Mouse (Mus musculus) large intestine, adult 2 months (tissue): ENCODE data around the gene Gm12216. TPM values are rescaled to one million over a fixed set of nuclear protein-coding genes. Genes with fewer than 3 reads are reported as not detected.
"Not testable (repeated sequence)": the region's sequence is repeated elsewhere in the genome, so short reads cannot be mapped to it uniquely, and the experiment has no call there.

Experiments used
- DNase-seq: peaks from one replicate; pipeline ENCODE4 v3.0.0-alpha.2; 2012; ENCODE audit warnings: low read depth, low spot score
- WGBS: fragments of 180-500 bp; shearing (Covaris S2); methylation state at CpG from one replicate; pipeline ENCODE4 v1.1.7; 2018; 5-methylcytosine and 5-hydroxymethylcytosine counted together
- polyA plus RNA-seq: library from polyadenylated mRNA; depleted of rRNA; stranded (reverse); fragments of >200 nt; gene quantifications from 2 replicates; pipeline ENCODE4 v1.2.3, GENCODE M21; 2012

Gene Gm12216
- polyA plus RNA-seq, 1 experiment: 15.6 TPM

DNA sequence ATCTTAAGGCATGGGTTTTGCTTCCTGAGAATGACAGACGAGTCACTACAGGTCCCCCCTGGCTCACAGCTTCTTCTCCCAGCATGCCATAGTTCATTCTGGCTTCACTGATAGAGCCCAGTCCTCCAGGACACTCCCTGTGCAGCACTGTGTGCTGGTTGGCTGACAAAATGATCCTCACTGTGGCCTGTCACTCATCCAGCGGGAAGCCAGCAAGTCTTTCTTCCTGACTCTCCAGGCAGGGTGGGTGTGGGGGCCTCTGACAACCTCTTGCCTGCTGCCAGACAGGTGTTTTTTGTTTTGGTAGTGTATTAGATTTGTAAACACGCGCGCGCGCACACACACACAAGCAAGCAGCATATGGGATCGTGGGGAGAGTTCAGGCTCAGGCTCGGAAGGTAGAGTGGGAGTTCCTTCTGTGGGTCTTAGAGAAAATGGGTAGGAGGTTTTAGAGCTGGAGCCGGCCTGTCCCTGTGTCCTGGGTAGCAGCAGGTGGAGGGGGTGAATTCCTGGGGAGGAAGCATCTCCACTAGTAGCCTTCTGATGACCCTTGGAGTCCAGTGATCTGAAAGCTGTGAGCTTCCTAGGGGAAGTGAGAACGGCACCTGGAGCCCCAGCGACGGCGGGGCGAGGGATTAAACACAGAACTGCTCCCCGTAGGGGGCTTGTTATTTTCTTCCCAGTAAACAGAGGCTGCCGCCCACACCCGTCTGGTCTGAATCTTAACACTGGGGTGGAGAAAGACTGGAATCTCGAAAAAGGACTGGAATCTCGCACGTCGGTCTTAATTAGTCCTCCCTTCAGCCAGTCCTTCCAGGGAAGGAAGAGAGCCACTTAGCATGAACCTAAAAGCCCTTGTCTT lies 99.3 kb downstream of the Gm12216 start:
- 59% methylated on average over 22 of the region's 22 CpGs for WGBS
- DNase-seq: no peak

GRCm38 (mm10) chr11:53758791-53759351 lies 100.2 kb downstream of the Gm12216 start:
- 17% methylated on average over 6 of the region's 6 CpGs for WGBS
- DNase-seq: no peak

GRCm38 (mm10) chr11:53758033-53758432 lies 101.0 kb downstream of the Gm12216 start:
- not testable (repeated sequence) for DNase-seq
- WGBS: 68% methylated on average over 9 of the region's 9 CpGs

GRCm38 (mm10) chr11:53757612-53758011 lies 101.4 kb downstream of the Gm12216 start:
- WGBS: 33% methylated on average over 4 of the region's 4 CpGs
- peak; percentile 81 for DNase-seq

DNA sequence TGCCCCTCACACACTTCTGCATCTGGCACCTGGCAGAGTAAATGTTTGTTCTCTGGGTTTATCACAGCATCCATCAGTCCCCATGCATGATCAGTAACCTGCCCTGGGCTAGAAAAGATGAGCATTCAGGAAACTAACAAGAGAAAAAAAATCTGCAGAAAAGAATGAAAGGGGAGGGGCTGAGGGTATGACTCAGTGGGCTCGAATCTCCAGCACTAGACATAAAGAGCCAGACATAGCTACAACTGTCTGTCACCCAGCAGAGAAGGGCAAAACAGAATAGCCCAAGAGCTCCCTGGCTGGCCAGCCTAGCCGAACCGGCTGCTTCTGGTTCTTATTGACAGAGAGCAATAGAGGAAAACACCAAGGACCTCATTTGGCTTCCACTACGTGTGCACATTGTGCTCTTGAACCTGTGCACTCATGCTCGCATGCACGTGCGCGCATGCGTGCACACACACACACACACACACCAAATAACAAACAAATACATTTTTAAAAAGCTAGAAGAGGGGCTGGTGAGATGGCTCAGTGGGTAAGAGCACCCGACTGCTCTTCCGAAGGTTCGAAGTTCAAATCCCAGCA lies 104.0 kb downstream of the Gm12216 start:
- no peak for DNase-seq
- 74% methylated on average over 12 of the region's 12 CpGs for WGBS

- no peak for DNase-seq
Observed at GRCm38 (mm10) chr11:53749716-53750352, 109.2 kb downstream of the Gm12216 start.

GRCm38 (mm10) chr11:53749306-53749705 lies 109.8 kb downstream of the Gm12216 start:
- no peak for DNase-seq
- 81% methylated on average over 4 of the region's 4 CpGs for WGBS

More at GRCm38 (mm10) chr11:53749716-53750352, 109.2 kb downstream of the Gm12216 start:
- 76% methylated on average over 5 of the region's 5 CpGs for WGBS

DNA sequence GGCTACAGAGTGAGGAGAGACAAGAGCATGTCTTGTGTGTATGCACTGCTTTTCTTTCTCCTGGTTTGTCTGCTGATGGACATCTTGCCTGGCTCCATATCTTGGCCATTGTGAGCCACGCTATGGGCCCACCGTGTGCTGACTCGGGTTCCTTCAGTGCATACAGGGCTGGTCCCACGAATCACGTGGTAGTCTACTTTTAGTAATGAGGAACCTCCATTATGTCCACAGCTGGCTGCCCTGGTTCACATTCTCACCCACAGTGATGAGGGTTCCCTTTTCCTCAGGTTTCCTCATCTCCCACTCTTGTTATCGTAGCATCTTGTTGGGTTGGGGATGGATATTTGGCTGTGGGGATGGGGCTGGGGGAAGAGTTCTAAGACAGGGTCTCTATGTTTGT lies 110.4 kb downstream of the Gm12216 start:
- 83% methylated on average over 6 of the region's 6 CpGs for WGBS
- no peak for DNase-seq

DNA sequence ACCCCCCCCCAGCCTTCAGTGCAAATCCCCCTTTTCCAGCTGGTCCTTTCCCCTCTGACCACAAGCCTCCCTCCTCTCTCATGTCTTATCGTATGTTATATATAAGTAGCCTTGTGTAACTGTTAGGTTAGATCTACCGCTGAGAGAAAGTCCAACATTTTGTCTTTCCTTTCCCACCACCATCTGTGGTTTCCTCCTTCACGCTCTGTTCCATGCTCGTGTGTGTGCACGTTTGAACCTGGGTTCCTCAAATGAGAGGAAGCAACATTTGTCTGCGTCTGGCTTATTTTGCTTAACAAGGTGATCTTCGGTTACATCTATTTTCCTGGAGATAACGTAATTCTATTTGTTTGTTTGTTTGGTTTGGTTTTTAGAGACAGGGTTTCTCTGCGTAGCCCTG lies 111.1 kb downstream of the Gm12216 start:
- 85% methylated on average over 9 of the region's 9 CpGs for WGBS

DNA sequence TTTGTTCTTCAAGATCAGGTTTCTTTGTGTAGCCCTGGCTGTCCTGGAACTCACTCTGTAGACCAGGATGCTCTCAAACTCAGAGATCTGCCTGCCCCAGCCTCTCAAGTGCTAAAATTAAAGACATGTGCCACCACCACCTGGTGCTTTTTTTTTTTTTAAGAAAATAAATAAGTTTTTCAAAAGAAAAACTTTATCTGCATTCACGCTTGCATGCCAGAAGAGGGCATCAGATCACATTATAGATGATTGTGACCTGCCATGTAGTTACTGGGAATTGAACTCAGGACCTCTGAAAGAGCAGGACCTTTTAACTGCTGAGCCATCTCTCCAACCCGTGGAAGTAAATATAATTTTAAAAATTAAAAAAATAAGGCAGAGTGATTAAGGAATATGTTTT lies 113.8 kb downstream of the Gm12216 start:
- WGBS: 87% methylated on average over 2 of the region's 2 CpGs

More for the DNA sequence above, 111.1 kb downstream of the Gm12216 start:
- DNase-seq: no peak

GRCm38 (mm10) chr11:53742353-53742752 lies 116.7 kb downstream of the Gm12216 start:
- 50% methylated on average over 5 of the region's 5 CpGs for WGBS
- no peak for DNase-seq

More for the DNA sequence above, 113.8 kb downstream of the Gm12216 start:
- no peak for DNase-seq

GRCm38 (mm10) chr11:53737573-53737946 lies 121.5 kb downstream of the Gm12216 start:
- 17% methylated on average over 6 of the region's 6 CpGs for WGBS
- DNase-seq: no peak

DNA sequence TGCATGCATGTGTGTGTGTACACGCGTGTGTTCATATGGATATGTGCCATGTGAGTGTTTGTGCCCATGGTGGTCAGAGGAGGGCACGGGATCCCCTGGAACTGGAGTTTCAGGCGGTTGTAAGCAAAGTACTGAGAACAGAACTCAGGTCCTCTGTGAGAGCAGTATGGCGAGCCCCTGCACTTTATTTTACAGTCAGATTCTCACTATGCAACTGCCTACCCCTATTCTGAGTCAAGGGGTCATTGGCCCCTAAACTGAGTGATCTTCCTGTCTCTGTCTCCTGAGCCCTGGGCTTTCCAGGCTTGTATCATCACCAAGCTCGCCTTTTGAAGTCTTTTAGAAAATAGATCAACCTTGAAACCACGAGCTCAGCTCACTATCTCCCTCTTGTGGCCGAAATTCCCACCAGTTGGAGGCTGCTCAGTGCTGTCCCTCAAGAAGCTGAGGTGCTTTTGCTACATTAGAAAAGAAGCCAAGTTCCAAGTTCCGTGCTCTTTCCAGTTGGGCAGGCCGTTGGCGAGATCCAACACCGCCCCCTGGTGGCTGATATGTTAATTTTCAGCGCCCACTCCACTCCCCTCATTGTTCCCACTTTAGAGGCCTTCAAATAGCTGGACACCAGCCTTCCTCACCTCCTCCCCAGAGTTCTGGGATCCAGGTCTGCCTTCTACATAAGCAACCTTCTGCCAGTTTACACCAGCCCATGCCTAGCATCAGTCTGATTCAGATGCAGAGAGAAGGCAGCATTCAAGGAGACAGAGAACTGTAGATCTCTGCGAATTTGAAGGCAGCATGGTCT lies 122.1 kb downstream of the Gm12216 start:
- WGBS: 47% methylated on average over 14 of the region's 14 CpGs
- DNase-seq: peak; percentile 66

- DNase-seq: no peak
- WGBS: 19% methylated on average over 17 of the region's 17 CpGs
Observed at GRCm38 (mm10) chr11:53735682-53736245, 123.3 kb downstream of the Gm12216 start.

- 65% methylated on average over 18 of the region's 18 CpGs for WGBS
- no peak for DNase-seq
Observed at GRCm38 (mm10) chr11:53734970-53735681, 123.9 kb downstream of the Gm12216 start.

DNA sequence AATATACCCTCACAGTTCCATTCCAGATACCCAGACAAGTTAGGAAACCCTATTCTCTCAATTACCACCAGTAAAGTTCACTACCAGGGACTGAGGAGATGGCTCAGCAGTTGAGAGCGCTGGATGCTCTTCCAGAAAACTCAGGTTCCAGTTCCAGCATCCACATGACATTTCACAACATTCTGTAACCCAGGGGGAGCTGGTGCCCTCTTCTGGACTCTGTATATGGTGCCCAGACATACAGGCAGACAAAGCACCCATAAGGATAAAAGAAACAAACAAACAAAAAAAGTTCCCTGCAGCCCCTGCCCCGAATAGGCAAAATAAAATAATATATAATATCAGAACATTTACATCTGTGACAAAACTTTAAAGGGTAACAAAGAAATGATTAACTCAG lies 124.6 kb downstream of the Gm12216 start:
- WGBS: 85% methylated on average over 2 of the region's 2 CpGs
- DNase-seq: no peak

DNA sequence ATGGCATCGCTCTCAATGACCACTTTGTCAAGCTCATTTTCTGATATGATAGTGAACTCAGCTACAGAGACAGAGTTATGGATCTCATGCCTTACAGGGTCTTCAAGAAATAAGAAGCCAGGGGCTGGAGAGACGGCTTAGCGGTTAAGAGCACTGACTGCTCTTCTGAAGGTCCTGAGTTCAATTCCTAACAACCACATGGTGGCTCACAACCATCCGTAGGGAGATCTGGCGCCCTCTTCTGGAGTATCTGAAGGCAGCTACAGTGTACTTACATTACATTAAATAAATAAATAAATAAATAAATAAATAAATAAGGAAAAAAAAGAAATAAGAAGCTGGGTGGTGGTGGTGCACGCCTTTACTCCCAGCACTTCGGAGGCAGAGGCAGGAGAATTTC lies 125.2 kb downstream of the Gm12216 start:
- DNase-seq: no peak
- 87% methylated on average over 7 of the region's 7 CpGs for WGBS
